Mouse (Mus musculus): ENCODE data around the gene Bpifc.

Gene Bpifc

DNA sequence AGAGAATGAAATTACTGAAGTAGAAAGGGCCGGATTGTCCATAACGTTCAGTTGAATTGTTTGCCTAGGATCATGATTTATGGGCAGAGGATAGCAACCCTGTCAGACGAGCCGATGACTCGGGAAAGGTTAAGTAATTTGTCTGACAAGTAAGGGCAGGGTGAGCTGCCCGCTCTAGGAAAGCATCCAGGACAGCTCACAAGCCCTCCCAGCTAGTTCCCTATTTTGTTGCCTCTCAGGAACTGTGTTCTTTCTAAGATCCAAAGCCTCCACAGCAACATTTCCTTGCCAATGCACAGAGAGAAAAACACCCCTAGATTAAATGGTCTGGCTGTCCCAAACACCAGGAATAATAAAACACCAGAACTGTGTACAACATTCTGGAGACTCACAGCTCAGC is 1.1 kb downstream of the Bpifc start:
- no peak for DNase-seq

DNA sequence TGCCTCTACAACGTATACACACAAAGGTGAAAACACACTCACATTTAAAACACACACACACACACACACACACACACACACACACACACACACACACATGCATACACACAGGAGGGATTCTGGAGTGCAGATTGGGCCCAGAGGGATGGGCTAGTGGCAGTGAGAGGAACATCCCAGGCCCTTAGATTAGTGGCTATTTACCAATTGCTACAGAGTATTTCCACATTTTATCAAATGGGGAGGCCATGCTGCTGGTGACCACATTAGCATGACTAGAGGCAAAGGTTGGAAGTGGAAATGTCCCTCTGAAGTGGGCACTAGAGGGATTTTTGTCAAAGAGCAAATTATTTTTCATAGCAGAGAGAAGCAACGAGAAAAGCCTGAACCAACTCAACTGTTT is 2.0 kb downstream of the Bpifc start:
- DNase-seq, result no peak

DNA sequence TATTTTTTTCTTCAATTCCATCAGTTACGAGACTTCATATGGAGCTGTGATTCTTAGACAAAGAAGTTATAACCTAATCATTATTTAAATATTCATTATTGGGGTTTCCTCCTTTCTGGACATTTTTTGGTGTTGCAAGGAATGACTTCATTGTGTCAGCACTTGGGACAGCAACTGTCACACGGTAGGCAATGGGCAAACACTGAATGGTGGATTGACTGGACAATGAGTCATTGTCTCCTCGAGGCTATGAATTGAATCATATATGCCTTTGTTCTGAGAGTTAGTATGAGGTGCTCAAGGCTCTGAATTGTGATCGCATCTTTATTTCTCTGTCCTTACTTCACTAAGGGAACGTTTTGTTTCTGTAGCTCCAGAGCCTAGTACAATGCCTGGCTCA is 5.2 kb downstream of the Bpifc start:
- no peak for DNase-seq

DNA sequence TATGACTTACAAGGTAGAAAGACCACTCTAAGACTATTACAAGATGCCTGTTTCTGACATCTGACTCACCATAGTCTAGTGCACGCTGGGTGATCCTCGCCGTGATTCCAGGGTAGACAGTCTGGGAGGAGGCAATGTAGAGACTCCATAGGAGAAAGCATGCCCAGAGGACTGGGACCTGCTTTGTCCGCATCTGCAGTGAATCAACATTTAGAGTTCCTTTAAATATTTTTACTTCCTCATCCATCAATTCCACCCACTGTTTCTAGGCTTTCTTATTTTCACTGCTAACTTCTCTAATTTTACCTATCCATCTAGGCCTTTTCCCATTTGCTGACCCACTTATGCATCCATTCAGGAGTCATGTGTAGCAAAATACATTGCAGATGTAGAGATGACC is 11.2 kb downstream of the Bpifc start:
- no peak for DNase-seq

DNA sequence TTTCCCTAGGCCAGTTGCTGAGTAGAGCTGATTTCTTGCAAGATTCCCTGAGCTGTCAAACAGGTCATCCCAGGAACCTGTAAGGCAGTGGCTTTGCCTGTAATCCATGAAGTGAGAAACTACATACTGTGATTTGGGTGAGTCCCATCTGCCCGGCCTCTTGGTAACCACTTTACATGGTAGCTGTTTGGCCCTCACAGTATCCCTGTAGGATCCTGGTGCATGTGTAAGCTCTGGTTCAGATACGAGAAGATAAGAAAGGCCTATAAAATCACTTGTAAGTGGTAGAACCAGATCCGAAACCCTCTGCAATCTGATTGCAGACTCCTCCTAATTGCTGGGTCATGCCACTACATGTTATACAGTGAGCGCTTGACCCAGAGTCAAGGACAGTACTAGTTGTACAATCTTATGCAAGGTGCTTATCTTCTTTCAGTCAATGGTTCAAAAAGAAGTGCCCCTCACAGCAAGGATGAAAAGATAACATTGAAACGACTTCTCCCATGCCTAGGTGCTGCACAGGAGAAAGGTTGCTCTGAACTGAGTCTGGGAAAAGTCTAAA is 17.1 kb downstream of the Bpifc start:
- no peak for DNase-seq

DNA sequence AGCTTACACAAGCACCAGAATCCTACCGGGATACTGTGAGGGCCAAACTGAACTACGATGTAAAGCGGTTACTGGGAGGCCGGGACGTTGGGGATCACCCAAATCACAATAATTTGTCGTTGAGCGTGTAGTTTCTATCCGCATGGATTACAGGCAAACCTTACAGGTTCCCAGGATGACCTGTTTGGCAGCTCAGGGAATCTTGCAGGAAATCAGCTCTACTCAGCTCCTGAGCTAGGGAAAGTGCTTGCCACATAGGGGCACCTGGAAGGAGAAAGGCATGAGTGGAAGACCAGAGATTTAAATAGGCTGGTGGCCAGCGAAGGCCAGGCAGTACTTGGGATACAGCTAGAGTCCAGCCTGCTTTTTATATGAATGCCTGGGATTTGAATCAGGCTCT is 17.9 kb downstream of the Bpifc start:
- no peak for DNase-seq

DNA sequence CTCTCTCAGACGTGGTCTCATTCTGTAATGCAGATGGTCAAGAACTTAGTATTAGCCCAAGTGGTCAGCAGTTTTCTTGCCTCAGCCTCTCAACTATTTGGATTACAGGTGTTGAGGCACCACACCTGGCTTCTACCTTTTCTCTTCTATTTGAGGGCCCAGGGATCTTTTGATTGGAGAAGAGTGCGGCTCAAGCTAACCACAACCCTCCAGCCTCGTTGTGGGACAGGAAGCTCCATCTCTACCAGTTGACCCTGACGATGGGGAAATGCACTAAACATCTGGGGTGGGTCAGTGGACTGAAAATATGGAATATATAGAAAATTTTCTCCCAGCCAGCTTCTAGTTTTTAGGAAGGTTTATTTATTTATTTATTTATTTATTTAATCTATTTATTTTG is 19.3 kb downstream of the Bpifc start:
- no peak for DNase-seq

DNA sequence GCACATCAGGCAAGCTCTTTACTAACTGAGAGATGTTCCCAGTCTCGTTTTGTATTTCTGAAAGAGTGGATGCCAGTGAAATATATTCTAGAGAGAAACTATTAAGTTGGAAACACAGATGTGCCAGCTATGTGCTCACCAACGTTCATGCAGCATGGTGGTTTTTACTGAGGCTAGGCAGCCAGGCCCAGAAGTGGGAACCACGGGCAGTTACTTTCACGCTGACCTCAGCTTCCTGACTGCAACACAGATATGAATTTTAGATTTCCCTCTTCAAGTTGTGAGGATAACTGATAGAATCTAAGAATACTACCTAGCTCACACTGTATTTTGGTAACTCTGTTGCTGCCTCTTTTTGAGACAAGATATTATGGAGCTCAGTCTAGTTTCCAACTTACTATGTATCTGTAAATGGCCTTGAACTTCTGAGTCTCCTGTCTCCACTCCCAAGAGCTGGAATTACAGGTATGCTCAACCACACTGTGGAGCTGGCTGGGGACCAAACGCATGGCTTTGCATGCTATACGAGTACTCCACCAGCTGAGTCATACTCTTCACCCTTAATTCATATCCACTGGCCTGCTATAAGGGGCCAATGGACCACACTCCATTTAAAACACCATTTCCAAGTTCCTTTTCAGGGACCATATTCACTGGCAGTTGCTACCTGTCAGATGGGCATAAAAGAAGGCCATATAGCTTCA is 22.1 kb downstream of the Bpifc start:
- no peak for DNase-seq

DNA sequence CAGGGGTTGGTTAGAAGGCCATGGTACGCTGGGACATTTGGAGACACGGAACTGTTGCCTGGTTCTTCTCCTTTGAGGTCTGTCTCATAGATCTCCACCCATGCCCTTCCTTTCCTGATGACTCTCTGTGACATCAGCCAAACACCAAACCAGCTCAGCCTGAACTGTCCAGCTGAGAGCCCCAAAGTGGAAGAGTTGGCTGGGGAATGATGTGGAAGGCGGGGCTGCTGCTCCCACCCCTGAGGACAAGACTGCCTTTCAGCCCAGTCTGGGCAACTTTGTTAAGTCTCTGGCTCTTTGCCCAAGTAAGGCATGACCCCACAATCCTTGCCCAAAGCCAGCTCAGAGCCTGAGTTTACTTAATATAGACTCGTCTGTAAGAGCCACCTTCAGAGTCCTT is 38.8 kb downstream of the Bpifc start:
- peak; percentile 16 for DNase-seq

DNA sequence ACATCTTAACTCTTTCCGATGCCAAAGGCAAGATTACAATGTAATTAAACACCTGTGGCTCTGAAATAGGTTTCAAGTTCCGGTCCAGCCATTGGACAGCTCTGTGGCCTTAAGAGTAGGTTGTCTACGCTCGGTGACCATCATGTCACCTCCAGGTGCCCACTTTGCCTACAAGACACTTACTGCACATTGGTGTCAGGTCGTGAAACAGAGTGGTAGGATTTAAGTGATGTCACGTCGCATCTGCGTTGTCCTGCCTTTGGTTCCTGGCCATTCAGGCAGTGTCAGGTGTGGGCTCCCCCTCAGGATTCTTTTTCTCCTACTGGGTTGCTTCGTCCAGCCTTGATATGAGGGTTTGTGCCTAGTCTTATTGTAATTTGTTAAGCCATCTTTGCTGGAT is 39.9 kb downstream of the Bpifc start:
- no peak for DNase-seq

DNA sequence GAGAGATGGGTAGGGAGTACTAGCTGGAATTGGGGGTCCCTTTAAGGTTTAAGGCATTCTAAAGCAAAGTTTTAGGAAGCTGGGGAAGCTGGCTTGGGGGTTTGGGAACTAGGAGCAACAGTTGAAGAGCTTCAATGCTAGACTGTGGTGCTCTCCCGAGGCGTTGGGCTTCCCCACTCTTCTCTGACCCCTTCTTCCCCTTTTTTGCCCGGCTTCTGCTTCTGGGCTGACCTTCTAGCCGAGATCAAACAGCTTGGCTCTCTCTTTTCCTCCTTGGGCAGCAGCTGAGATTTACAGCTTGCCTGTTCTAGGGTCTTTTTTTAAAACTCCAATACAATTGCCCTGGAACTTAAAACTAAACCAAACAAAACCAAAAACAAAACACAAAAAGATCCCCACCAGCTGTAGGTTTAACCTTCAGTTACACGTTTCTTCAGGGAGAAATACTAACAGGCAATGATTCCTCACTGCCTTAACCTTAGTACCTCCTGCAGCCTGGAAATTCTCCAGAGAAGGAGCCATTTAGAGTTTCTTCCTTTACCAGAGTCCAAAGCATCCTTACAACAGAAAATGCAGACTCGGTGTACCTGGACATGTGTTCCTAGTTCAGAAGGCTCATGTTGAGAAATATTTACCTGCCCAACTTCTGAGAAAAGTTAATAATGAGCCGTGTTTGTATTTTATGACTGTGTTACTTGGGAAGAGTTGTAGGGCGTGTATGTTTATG is 41.6 kb downstream of the Bpifc start:
- no peak for DNase-seq

DNA sequence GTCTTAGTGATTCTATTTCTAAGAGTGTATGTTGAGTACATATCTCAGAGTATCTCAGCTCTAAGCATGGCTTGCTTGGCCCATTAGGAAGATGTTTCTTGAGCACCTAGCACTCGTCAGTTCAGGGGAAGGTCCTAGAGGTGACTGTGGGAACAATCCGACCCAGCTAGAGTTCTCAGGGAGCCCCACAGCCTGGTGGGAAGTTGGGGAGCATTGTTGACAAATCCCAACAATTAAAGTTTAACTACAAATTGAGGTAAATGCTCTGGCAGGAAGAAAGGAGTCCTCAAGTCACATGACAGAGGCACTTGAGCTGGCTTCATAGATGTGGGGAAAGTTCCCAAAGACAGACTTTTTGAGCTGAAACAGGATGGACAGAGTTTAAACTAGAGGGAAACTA is 43.0 kb downstream of the Bpifc start:
- DNase-seq, result no peak

DNA sequence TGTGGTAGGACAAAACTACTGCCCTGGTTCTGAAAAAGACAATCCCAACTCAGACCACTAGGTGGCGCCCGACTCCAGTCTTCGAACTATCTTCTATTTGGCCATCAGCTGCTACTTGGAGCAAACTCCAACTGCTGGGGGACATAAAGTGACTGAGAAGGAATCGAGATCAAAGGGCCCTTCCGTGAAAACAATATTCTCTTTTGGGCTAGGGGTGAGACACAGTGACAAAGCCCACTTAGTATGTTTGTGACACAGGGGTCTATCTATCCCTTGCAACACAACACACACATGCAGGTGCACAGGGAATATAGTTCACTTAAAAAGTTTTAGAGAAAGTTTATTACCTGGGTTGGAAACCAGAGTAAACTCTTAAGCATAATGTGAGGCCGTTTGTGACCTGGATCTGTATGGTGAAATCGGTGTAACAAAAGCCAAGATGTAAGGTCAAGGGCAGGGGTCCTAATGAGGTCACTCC is 43.5 kb downstream of the Bpifc start:
- peak; percentile 74 for DNase-seq

DNA sequence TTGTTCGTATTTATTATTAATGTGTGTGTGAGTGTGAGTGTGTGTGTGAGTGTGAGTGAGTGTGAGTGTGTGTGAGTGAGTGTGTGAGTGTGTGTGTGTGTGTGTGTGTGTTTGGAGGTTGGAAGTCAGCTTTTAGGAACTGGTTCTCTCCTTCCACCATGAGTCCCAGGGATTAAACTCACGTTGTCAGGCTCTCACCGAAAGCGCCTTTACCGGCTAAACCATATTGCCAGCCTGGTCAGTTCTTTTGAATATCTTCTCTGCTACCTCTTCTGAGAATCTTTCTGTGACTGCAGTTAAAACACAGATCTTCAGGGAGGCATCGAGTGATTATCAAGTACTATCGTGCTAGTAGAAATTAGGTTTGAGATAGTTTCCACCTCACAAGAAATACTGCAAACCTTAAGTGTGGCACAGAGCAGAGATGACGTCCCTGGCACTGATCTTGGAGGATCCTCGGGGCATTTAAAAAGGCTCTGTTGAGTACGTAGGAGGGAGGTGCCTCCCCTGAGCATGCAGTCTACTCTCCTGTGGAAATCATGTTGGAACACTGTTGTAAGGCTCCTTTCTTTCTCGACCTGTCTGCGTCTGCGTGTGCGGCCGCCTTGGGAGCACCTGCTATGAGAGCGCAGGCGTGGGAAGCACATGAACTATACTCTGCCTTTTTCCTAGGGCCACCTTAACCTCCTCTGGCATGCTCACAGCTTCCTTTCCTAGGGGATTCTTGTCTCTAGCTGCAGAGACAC is 44.1 kb downstream of the Bpifc start:
- no peak for DNase-seq

DNA sequence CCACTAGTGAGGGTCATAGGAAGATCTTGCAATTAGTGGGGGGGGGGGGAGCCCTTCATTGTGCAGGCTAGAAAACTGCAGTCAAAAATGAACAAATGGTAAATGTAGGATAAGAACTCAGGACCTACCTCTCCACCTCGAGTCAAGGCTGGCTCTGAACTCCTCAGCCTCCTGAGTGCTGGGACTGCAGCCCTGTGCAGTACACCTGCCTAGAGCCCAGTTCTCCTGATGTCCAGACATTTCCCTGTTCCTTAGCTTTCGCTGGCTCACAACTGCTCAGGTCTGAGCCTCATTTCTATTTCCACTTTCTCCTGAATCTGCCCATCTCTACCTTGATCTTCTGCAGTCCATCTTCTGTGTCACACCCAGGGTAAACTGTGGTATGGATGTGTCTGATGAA is 45.2 kb downstream of the Bpifc start:
- no peak for DNase-seq

DNA sequence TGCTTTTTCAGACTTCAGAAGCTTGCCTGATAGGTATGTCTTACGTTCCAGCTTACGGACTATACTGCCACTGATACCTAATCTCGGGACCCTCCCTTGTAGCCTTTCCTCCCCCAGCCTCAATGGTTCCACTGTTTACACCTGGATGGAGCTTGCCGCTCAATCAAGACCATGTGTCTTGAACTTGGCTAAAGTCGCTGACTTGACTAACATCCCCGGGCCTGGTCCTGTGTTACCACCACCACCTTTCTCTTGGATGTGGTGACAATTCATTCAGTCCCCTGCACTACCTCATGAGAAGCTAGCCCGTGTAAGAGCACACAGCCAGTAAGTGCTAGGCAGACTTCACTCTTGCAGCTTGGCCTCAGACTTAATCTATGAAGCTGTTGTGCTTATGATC is 47.4 kb downstream of the Bpifc start:
- no peak for DNase-seq

DNA sequence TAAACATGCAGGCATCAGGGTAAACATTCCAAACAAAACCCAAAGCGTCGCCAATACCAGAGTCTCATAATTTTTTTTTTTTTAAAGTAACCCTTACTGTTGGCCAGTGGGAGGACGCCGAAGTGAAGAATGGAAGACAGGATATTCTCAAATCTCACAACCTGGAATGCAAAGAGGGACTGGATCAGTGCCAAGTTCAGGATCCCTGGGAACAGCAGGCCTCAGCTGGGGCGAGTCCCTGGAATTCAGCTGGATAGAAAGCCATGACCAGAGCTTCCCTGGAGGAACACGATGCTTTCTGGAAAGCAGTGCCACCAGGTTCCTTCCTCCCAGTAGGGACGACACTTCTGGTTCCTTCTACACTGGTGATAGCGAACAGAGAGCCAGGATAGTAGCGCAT is 48.8 kb downstream of the Bpifc start:
- no peak for DNase-seq

DNA sequence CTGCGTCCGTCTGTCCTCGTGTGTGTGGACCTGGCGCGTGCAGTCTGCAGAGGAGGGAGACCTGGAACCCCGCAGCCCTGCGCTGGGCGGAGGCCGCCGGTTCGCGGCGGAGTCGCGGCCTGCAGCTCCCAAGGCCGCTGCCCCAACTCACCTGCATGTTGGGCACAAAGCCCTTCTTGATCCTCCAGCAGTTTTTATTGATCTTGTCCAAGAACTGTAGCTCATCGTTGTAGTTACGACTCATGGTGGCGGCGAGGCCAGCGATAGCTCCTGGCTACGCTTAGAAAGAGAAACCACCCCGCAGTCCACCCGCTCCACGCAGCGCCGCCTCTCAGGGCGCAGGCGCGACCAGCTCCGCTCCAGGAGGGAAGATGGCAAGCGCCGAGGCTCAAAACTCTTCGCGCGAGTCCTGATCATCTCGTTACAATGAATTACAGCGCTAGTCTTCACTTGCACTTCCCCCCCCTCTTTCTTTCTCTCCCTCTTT is 54.2 kb downstream of the Bpifc start, which contains the start of gene Rtcb:
Rtcb (minus strand) TSS at position 360 of the 487 bp plus-strand sequence.
- DNase-seq, result peak; percentile 98

DNA sequence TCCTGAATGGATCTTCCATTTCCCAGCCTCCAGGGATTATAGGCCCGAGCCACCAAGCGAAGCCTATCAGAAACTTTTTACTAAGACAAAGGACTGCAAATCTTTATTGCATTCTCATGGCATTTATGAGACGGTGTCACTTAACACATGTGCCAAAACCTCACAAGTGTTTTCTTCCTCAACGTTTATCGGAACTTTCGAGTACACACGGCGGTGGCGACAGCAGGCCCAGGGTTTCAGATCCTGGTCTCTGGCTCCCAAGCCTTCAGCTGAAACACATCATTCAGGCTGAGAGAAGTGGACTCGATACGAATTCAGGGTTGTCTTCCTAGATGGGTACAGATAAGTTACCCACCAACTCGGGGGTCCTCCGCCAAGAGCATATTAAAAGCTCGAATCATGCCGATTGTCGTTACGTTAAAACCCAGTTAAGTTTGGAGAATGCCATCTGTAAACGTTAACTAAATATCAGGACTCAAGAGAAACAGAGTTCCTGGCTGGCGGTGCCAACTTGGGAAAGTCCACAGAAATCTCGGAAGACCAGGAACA is 54.8 kb downstream of the Bpifc start:
- no peak for DNase-seq

DNA sequence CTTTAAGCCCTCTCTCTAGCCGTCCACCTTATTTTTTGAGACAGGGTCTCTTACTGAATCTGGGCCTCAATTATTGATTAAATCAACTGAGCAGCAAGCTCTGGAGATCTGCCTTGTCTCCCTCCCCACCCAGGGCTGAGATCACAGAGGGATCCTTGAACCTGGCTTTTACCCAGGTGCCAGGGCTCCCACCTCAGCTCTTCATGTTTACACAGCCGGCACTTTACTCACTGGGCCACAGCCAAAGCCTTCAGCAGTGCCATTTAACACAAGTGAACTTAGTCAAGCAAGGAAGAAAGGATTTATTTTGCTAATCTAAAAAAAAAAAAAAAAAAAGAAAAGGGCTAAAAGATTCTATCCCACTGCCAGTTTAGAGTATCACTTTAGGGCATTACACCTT is 57.3 kb downstream of the Bpifc start:
- DNase-seq, result no peak

DNA sequence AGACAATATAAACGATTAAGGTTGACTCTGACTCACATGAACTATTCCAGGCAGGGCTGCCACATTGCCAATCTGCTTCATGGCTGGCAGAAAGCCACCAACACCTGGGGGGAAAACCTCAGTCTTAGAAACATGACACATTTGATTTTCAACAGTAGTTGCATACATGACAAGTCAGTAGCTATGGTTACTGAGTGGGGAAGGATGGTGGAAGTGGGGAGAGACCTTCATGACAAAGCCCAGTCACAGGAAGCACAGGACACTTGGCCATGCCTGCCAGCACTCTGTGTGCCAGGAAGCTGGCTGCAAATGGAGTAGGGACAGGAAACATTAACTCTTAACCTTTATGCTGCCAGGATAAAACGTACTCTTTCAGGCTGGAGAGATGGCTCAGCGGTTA is 58.3 kb downstream of the Bpifc start:
- DNase-seq, result no peak

DNA sequence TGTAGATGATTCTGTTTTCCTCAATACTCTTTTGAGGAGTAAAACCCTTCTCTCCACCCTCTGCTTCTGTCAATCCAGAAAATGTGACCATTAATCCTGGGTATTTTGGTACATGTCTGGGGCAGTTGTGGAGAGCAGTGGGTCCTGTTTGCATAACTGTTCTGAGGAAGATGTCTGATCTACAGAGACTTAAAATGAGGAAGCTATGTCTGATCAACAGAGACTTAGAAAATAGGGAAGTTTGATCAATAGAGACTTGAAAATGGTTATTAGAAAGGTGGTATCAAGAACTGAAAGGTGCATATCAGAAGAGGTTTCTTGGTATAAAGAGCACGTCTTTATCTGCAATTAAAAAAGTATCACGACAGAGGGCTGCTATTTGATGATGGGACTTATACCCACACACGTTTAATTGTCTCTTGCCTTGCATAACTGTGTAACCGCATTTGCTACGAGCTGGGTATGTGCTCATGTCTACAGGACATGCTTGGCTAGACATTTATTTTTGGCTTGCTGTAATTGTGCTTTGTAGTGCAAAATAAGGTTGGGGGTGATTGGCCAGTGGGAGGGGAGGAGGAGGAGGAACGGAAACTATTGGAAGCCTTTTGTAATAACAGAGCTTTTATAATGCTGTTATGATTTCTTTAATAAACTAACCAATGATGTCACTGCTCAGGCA is 59.8 kb downstream of the Bpifc start:
- DNase-seq, result no peak
